Comparison of ENCODE assay signal across 19 mouse cellular contexts in the genomic region with DNA sequence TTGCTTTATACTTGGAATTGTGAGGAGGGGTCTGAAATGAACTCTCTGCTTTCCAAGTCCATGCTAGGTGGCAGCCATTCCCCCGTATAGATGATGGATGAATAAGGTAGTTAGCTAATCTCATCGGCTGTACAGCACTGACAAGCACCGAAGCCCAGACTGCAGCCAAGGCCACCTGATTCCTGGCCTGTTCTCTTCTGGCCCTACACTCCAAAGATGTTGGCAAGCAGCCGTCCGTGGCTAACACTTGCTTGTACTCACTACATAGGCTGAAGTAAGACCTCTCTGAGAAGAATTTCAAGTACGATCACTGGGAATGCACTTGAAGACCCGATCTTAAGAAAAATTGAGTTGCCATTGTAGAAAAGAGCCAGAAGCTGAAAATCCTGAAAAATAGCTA.
DNase-seq lines count a peak whose midpoint lies in the region; ATAC-seq lines count a peak whose summit lies in the region.
"Had no signal": no experiment of that assay in that cellular context is flagged by ENCODE, and none has a peak within 500 bp of the region (broad histone marks: within the 10 kb centered on the region; RNA-seq: fewer than 3 reads in every experiment).

No protein-coding gene starts in this region.

- peak; percentile 24 for DNase-seq in adrenal gland, adult 2 months
- no peak for DNase-seq in adrenal gland, postnatal 4 days (ENCODE audit: low spot score in 2 of 2)
- DNase-seq in adrenal gland, postnatal 10 days = peak; percentile 3
- peak; percentile 42 to 56 for DNase-seq in cerebellum, adult 18-20 months
- DNase-seq in cerebellum, postnatal 25 days = peak; percentile 60 to 76
- DNase-seq in gastrocnemius, postnatal 25 days = no peak
- DNase-seq in heart, adult 8-10 months (ENCODE audit: low spot score) = no peak
- DNase-seq: gastrocnemius, postnatal 10 days; heart, adult 11 months; heart, postnatal 10 days; kidney, postnatal 25 days; layer of hippocampus, postnatal 36 days; midbrain, embryonic 14.5 days; spleen, adult 18-20 months had no signal

- no peak for ATAC-seq in megakaryocyte progenitor cell, adult 5-6 weeks (replicated peaks; ENCODE audit: poor library complexity)
- ATAC-seq: activated CD4-positive, CD25-positive, alpha-beta regulatory T cell, adult 4 months; forebrain, embryonic 16.5 days; intestine, postnatal 0 days; liver, embryonic 12.5 days had no signal

Comparison
In these comparisons a context has a peak if more than half of its experiments do, and no peak if none do; other contexts are left out.
1. DNase-seq: peak in adrenal gland, adult 2 months (single experiment), adrenal gland, postnatal 10 days (single experiment), cerebellum, adult 18-20 months (2 of 2) and cerebellum, postnatal 25 days (2 of 2); none in adrenal gland, postnatal 4 days (0 of 2), gastrocnemius, postnatal 25 days (single experiment) and heart, adult 8-10 months (single experiment).